Mouse (Mus musculus) G1E (cell line): ENCODE results near the gene Pno1. TPM values are rescaled to one million over a fixed set of nuclear protein-coding genes. Genes with fewer than 3 reads are reported as not detected.
"Not testable (repeated sequence)": the region's sequence is repeated elsewhere in the genome, so short reads cannot be mapped to it uniquely, and the experiment has no call there.

ENCODE experiments used
- ATAC-seq: 2 replicates; pipeline ENCODE4 v1.8.0; 2016; ENCODE audit warnings: mild to moderate bottlenecking; ENCODE audit not compliant: insufficient number of reproducible peaks, poor library complexity, low FRiP score, severe bottlenecking; ENCODE audit errors: extremely low read depth
- DNase-seq: peaks from one replicate; pipeline ENCODE4 v3.0.0; 2012; ENCODE audit warnings: low spot score
- H3K27me3 ChIP-seq: 2 replicates; pipeline ENCODE4 v1.6.1; 2012; ENCODE audit warnings: mild to moderate bottlenecking, low read length, inconsistent platforms; ENCODE audit not compliant: insufficient read depth
- H3K36me3 ChIP-seq: replicated peaks from 2 replicates; pipeline ENCODE3; 2012; ENCODE audit warnings: mild to moderate bottlenecking, inconsistent platforms
- H3K4me1 ChIP-seq: 2 replicates; pipeline ENCODE4 v1.6.1; 2012; ENCODE audit warnings: low read depth, low read length, inconsistent platforms, mixed read lengths; ENCODE audit not compliant: insufficient read depth
- H3K4me3 ChIP-seq: 2 replicates; pipeline ENCODE4 v1.5.1; 2012; ENCODE audit warnings: low read depth, mild to moderate bottlenecking, inconsistent platforms, low read length, moderate library complexity, mixed read lengths
- H3K9me3 ChIP-seq: replicated peaks from 2 replicates; pipeline ENCODE4 v1.6.1; 2012; ENCODE audit warnings: inconsistent platforms
- CTCF ChIP-seq: IDR thresholded peaks from 2 replicates; pipeline ENCODE4 v1.5.1; 2012; ENCODE audit warnings: low read depth, low read length, inconsistent platforms, mixed read lengths
- GATA1 ChIP-seq: IDR thresholded peaks from 2 replicates; pipeline ENCODE4 v1.6.1; 2012; ENCODE audit warnings: borderline replicate concordance, low read length, inconsistent platforms, mixed read lengths
- GATA2 ChIP-seq: IDR thresholded peaks from 2 replicates; pipeline ENCODE4 v1.6.1; 2012; ENCODE audit warnings: low read depth, low read length, inconsistent platforms, borderline replicate concordance
- POLR2AphosphoS5 ChIP-seq: IDR thresholded peaks from 2 replicates; pipeline ENCODE4 v1.6.1; 2012; ENCODE audit warnings: low read depth, low read length, inconsistent platforms; ENCODE audit not compliant: insufficient replicate concordance
- TAL1 ChIP-seq: conservative IDR thresholded peaks from 2 replicates; pipeline ENCODE4 v1.6.1; 2012; ENCODE audit warnings: low read depth, low read length, inconsistent platforms, mixed read lengths
- polyA plus RNA-seq: library from polyadenylated mRNA; stranded (reverse); fragments of >175 nt; gene quantifications from 2 replicates; pipeline ENCODE4 v1.2.3, GENCODE M21; 2012
- total RNA-seq, 2 experiments: library from RNA; stranded (forward) in 1 of 2; stranded (reverse) in 1 of 2; fragments of 200-1000 nt in 1 of 2; fragments of >200 nt in 1 of 2; fragmentation: Nextera tagmentation in 1 of 2; gene quantifications; 2 replicates each; pipeline ENCODE4 v1.2.3; 2014 to 2017

The Pno1 gene
- total RNA-seq (2014; fragmentation: Nextera tagmentation) (43.3 and 44.1 TPM in 2 replicates), total RNA-seq (2017) (93.2 and 96.7 TPM in 2 replicates), polyA plus RNA-seq (43.5 and 44.9 TPM in 2 replicates)

GRCm38 (mm10) chr11:17211258-17212140 is at the start of gene Pno1:
Pno1 (minus strand) TSS chr11:17211568.
- Histone ChIP-seq H3K4me3 (peak within 1 kb of the TSS; percentile 88), H3K9me3 (no peaks in the 10 kb centered on the region), H3K36me3 (peaks cover 55% of the 10 kb centered on the region), H3K27me3 (no peaks in the 10 kb centered on the region), H3K4me1 (peaks cover 41% of the 10 kb centered on the region)
- DNase-seq (peak; percentile 97), ATAC-seq (peak; percentile 78)
- TF ChIP-seq CTCF (no peak), TAL1 (no peak), POLR2AphosphoS5 (no peak), GATA2 (no peak), GATA1 (no peak)

GRCm38 (mm10) chr11:17257861-17258260 is 46.5 kb upstream of the Pno1 start:
- H3K4me1 ChIP-seq, result peaks cover 5% of the 10 kb centered on the region
- ATAC-seq (peak; percentile 47; the same call in 1 of the 2 replicates), DNase-seq (no peak)
- H3K36me3 ChIP-seq, result peaks cover 7% of the 10 kb centered on the region
- H3K27me3 ChIP-seq, result no peaks in the 10 kb centered on the region
- peak overlapping the region; percentile 79 for H3K4me3 ChIP-seq
- TF ChIP-seq TAL1 (no peak), CTCF (no peak), GATA1 (no peak), POLR2AphosphoS5 (no peak), GATA2 (no peak)
- H3K9me3 ChIP-seq, result no peaks in the 10 kb centered on the region

GRCm38 (mm10) chr11:17257443-17257842 is 46.1 kb upstream of the Pno1 start, which contains the start of gene C1d:
C1d (plus strand) TSS chr11:17257579.
- peak; percentile 68 for ATAC-seq
- TF ChIP-seq CTCF, result no peak
- TF ChIP-seq GATA1, result no peak
- no peak for TF ChIP-seq GATA2
- TF ChIP-seq TAL1, result no peak
- no peak for TF ChIP-seq POLR2AphosphoS5
- Histone ChIP-seq H3K27me3 (no peaks in the 10 kb centered on the region), H3K4me1 (peaks cover 5% of the 10 kb centered on the region), H3K4me3 (peak within 1 kb of the TSS; percentile 79), H3K36me3 (peaks cover 4% of the 10 kb centered on the region), H3K9me3 (no peaks in the 10 kb centered on the region)
- DNase-seq, result peak; percentile 65

GRCm38 (mm10) chr11:17256813-17257365 is 45.5 kb upstream of the Pno1 start:
- no peak for TF ChIP-seq GATA1
- no peak for TF ChIP-seq POLR2AphosphoS5
- no peak for TF ChIP-seq CTCF
- no peak for TF ChIP-seq TAL1
- TF ChIP-seq GATA2, result no peak
- DNase-seq (no peak), ATAC-seq (no peak)
- no peaks in the 10 kb centered on the region for H3K9me3 ChIP-seq
- peaks cover 2% of the 10 kb centered on the region for H3K36me3 ChIP-seq
- peak overlapping the region; percentile 79; the same call in 1 of the 2 replicates for H3K4me3 ChIP-seq
- peaks cover 5% of the 10 kb centered on the region for H3K4me1 ChIP-seq
- H3K27me3 ChIP-seq, result no peaks in the 10 kb centered on the region

- TF ChIP-seq POLR2AphosphoS5, result no peak
- Histone ChIP-seq H3K4me3 (no peak overlapping the region), H3K4me1 (no peaks in the 10 kb centered on the region), H3K36me3 (no peaks in the 10 kb centered on the region), H3K27me3 (no peaks in the 10 kb centered on the region), H3K9me3 (no peaks in the 10 kb centered on the region)
- ATAC-seq (no peak), DNase-seq (no peak)
Observed at GRCm38 (mm10) chr11:17248715-17249114, 37.3 kb upstream of the Pno1 start.

- not testable (repeated sequence) for H3K4me1 ChIP-seq, H3K4me3 ChIP-seq, ATAC-seq, H3K27me3 ChIP-seq, H3K9me3 ChIP-seq, DNase-seq
- peaks cover 44% of the 10 kb centered on the region for H3K36me3 ChIP-seq
Observed at GRCm38 (mm10) chr11:17238598-17238997, 27.2 kb upstream of the Pno1 start.
